Mouse (Mus musculus) bone marrow, adult 2 months (tissue): ENCODE measurements around the gene Sirt2. TPM values are rescaled to one million over a fixed set of nuclear protein-coding genes. Genes with fewer than 3 reads are reported as not detected.
A peak's percentile ranks its signal among the peaks of the same experiment; 100 is the strongest.

ENCODE experiments used
- H3K27ac ChIP-seq: fragments of 200-500 bp; 2 replicates; pipeline ENCODE4 v1.5.1; 2012; ENCODE audit warnings: low read depth, mild to moderate bottlenecking, control low read depth, inconsistent platforms, low read length; ENCODE audit not compliant: control insufficient read depth, poor library complexity, insufficient read depth
- H3K4me1 ChIP-seq: fragments of 200-500 bp; 2 replicates; pipeline ENCODE4 v1.6.1; 2011; ENCODE audit warnings: low read length; ENCODE audit not compliant: control insufficient read depth, insufficient read depth
- H3K4me3 ChIP-seq: fragments of 200-500 bp; replicated peaks from 2 replicates; pipeline ENCODE3; 2011; ENCODE audit warnings: mild to moderate bottlenecking, low read depth, low read length, control low read depth; ENCODE audit not compliant: control insufficient read depth
- CTCF ChIP-seq: fragments of 200-500 bp; IDR thresholded peaks from 2 replicates; pipeline ENCODE4 v1.5.1; 2011; ENCODE audit warnings: low read length, control low read depth; ENCODE audit not compliant: control insufficient read depth, insufficient read depth
- POLR2A ChIP-seq: fragments of 200-500 bp; IDR thresholded peaks from 2 replicates; pipeline ENCODE4 v1.6.1; 2011; ENCODE audit warnings: low read depth, mild to moderate bottlenecking, control low read depth, low read length, borderline replicate concordance; ENCODE audit not compliant: control insufficient read depth
- WGBS: fragments of 180-500 bp; shearing (Covaris S2); methylation state at CpG from one replicate; pipeline ENCODE4 v1.1.7; 2018; 5-methylcytosine and 5-hydroxymethylcytosine counted together
- polyA plus RNA-seq: library from polyadenylated mRNA; stranded (reverse); fragments of >200 nt; gene quantifications from 2 replicates; pipeline ENCODE4 v1.2.4, GENCODE M21; 2011; ENCODE audit warnings: low replicate concordance; ENCODE audit not compliant: missing spikeins, insufficient read depth, insufficient read length

The Sirt2 gene
- polyA plus RNA-seq, 1 experiment: 28.3 TPM

DNA sequence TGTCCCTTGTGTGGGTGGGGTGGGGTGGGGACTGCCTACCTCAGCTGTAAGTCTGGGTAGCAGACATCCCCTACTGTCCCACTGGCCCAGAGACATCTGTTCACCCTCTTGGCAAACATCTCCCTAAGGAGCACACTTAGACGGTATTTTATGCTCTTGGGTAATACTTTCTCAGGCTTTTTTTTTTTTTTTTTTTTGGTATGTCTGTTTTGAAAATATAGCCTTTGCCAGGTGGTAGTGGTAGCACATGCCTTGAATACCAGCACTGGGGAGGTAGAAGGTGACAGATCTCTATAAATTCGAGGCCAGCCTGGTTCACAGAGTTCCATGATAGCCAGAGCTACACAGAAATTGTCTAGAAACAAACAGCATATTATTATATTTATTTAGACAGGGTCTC is 57.4 kb downstream of the Sirt2 start:
- 29% methylated on average over 2 of the region's 2 CpGs for WGBS
- H3K4me1 ChIP-seq: peaks cover 2% of the 10 kb centered on the region; the same call in 1 of the 2 replicates
- TF ChIP-seq CTCF (no peak), POLR2A (no peak)
- no peak overlapping the region for H3K27ac ChIP-seq
- H3K4me3 ChIP-seq: no peak overlapping the region

DNA sequence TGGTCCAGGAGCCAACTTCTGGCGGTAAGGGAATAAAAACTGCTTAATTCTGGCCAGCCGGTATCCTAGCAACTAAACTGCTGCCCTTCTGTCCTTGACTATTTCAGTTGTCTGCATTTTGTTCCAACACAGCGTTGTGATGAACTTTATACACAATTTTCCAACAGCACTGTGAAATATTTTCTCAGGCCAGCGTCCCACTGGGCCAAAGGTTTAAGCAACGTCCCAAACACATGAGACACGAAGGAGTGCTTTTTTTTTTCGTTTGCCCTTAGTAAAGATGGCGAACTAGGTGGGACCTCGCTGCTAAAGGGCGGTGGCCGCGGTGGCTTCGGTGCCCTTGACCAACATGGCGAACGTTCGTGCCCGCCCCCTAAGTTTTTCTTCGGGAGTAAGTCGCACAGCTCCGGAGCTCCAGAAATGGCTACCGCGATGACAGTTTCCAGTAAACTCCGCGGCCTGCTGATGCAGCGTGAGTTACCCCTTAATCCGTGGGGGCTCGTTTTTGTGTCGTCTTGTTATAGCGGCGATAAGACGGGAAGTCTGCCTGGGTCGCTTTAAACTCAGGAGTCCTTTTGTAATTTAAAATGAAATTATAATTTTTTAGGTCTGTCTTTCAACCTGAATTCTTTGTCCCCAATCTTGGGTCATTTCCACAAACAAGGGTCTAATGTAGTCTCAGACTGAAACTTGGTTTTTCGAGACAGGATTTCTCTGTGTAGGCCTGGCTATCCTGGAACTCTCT is 58.6 kb downstream of the Sirt2 start, which contains the start of gene Ech1:
Gene Ech1 (plus strand): TSS at position 277 of the 745 bp plus-strand sequence.
- Histone ChIP-seq H3K27ac (peak within 1 kb of the TSS; percentile 73), H3K4me1 (peaks cover 2% of the 10 kb centered on the region; the same call in 1 of the 2 replicates), H3K4me3 (peak within 1 kb of the TSS; percentile 84)
- no peak for TF ChIP-seq CTCF
- TF ChIP-seq POLR2A: peak; percentile 63; the same call in 1 of the 2 replicates
- 1% methylated on average over 33 of the region's 33 CpGs for WGBS

DNA sequence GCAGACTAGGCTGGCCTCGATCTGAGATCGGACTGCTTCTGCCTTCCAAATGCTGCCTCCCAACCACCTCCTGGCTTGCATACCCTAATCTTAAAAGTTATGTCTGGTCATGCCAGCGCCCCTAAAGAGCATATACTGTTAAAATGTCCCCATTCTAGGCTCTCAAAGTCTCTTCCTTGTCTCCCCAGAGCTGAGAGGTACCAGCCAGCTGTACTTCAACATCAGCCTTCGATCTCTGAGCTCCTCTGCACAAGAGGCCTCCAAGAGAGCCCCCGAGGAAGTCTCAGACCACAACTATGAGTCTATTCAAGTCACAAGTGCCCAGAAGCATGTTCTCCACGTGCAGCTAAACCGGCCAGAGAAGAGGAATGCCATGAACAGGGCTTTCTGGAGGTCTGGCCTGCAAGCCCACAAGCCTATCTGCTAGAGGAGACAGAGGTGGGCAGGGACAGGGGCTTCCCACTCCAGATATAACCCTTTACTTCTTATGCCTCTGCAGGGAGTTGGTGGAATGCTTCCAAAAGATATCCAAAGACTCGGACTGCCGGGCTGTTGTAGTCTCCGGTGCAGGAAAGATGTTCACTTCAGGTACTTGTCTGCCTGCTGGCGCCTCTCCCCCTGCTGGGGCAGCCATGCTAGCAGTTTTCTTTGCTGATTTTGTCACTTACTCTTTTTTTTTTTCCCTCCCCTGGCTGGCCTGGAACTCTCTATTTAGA is 59.3 kb downstream of the Sirt2 start:
- no peak for TF ChIP-seq CTCF
- 24% methylated on average over 11 of the region's 11 CpGs for WGBS
- Histone ChIP-seq H3K4me3 (peak overlapping the region; percentile 84), H3K27ac (peak overlapping the region; percentile 73), H3K4me1 (no peaks in the 10 kb centered on the region; the same call in 1 of the 2 replicates)

DNA sequence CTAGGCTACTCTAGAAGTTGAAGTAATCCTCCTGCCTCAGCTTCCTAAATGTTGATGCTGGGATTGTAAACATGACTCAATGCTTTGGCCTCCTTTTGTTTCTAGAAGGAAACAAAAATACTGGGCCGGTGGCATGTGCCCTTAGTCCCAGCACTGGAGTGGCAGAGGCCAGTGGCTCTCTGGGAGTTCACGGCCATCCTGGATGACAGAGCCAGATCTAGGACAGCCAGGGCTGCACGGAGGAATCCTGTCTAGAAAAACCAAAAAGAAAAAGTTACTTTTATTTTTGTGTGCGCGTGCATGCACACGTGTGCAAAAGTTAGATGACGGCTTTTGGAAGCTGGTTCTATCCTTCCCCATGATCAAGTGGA is 59.9 kb downstream of the Sirt2 start:
- H3K27ac ChIP-seq: peak overlapping the region; percentile 20; the same call in 1 of the 2 replicates
- H3K4me1 ChIP-seq: peaks cover 1% of the 10 kb centered on the region; the same call in 1 of the 2 replicates
- TF ChIP-seq CTCF: no peak
- no peak for TF ChIP-seq POLR2A
- H3K4me3 ChIP-seq: no peak overlapping the region
- 85% methylated on average over 7 of the region's 7 CpGs for WGBS

DNA sequence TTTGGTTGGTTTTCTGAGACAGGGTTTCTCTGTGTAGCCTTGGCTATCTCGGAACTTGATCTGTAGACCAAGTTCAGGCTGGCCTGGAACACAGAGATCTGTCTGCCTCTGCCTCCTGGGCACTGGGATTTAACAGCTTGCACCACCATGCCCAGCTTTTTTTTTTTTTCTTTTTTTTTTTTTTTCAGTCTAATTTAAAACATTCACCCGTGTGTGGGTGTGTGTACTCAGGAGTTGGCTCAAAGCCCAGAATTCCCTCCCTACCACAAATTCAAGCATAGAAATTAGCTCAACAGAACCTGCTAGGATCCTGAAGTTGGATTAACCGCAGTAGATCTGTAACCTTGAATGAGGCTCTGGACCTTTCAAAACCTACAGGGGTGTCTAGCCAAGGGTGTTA is 60.8 kb downstream of the Sirt2 start:
- WGBS: 67% methylated on average over 3 of the region's 3 CpGs
- Histone ChIP-seq H3K27ac (no peak overlapping the region), H3K4me1 (peaks cover 8% of the 10 kb centered on the region; the same call in 1 of the 2 replicates), H3K4me3 (no peak overlapping the region)
- no peak for TF ChIP-seq CTCF
- no peak for TF ChIP-seq POLR2A

DNA sequence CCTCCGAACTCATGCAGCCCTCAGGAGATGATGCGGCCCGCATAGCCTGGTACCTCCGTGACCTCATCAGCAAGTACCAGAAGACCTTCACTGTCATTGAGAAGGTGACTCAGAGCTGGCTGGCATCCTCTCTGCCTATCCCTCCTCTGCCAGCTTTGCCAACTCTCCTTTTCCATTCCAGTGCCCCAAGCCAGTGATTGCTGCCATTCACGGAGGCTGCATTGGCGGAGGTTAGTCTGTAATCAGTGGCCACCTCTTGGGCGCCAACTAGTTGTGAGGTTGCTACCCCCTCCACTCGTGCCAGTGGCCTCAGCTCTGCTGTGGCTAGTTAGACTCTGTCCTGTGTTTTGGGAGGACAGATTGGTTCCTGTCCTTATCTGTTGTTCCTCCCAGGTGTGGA is 63.3 kb downstream of the Sirt2 start:
- peaks cover 8% of the 10 kb centered on the region for H3K4me1 ChIP-seq
- 88% methylated on average over 8 of the region's 8 CpGs for WGBS
- TF ChIP-seq POLR2A (no peak), CTCF (no peak)

DNA sequence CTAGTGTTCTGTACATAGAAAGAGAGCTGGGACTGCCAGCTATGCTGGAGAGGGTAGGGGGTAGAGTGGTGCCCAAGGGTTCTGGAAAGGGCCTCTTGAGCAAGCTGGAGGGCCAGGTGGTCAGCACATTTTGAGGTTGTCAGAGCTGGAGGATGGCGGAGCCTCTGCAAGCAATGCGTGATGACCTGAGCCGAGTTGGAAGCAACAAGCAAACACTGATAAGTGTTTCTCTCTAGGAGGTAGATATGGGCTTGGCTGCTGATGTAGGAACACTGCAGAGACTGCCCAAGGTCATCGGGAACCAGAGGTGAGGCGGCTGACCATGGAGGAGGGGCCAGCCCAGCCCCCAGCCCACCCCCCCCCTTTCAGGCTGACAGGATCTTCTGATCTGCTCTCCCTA is 64.4 kb downstream of the Sirt2 start:
- TF ChIP-seq POLR2A (no peak), CTCF (no peak)
- whole genome bisulfite sequencing: 87% methylated on average over 5 of the region's 5 CpGs
- Histone ChIP-seq H3K4me1 (peaks cover 8% of the 10 kb centered on the region), H3K4me3 (no peak overlapping the region), H3K27ac (no peak overlapping the region)

More for the DNA sequence above, 63.3 kb downstream of the Sirt2 start:
- H3K4me3 ChIP-seq: no peak overlapping the region
- no peak overlapping the region for H3K27ac ChIP-seq

DNA sequence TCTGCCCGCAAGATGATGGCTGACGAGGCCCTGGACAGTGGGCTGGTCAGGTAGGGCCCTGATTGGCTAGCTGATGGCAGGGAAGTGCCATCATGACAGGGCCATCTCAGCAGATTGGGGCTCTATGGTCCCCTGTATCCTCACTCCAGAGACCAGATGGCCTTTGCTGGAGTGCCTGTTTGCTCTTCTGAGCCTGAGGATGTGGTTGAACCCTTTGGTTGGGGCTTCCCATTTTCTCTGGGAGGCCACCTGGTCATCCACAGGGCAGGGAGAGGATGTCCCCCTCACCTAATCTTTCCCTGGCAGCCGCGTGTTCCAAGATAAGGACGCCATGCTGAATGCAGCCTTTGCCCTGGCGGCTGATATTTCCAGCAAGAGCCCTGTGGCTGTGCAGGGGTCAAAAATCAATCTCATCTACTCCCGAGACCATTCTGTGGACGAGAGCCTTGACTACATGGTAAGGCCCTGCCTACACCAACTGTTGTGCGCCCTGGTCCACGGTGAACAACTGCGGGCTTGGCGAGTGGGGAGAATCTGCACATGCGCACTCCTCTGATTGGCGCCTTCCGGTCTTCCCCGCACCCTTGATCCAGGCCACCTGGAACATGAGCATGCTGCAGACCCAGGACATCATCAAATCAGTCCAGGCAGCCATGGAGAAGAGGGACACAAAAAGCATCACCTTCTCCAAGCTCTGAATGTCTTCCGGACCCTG is 65.0 kb downstream of the Sirt2 start:
- peaks cover 8% of the 10 kb centered on the region for H3K4me1 ChIP-seq
- no peak for TF ChIP-seq CTCF
- no peak for TF ChIP-seq POLR2A
- peak overlapping the region; percentile 65 for H3K27ac ChIP-seq
- WGBS: 82% methylated on average over 17 of the region's 17 CpGs
- no peak overlapping the region for H3K4me3 ChIP-seq
